Mouse (Mus musculus) embryonic fibroblast, embryonic 13.5 days (primary cell): ENCODE results near the gene Lef1.

Source experiments
- CTCF ChIP-seq: IDR thresholded peaks from 2 replicates; pipeline ENCODE4 v1.5.1; 2011; ENCODE audit warnings: mild to moderate bottlenecking, control low read depth, low read length, moderate library complexity, borderline replicate concordance; ENCODE audit not compliant: insufficient read depth
- POLR2A ChIP-seq: IDR thresholded peaks from 2 replicates; pipeline ENCODE4 v1.6.1; 2011; ENCODE audit warnings: low read depth, mild to moderate bottlenecking, control low read depth, low read length, moderate library complexity

DNA sequence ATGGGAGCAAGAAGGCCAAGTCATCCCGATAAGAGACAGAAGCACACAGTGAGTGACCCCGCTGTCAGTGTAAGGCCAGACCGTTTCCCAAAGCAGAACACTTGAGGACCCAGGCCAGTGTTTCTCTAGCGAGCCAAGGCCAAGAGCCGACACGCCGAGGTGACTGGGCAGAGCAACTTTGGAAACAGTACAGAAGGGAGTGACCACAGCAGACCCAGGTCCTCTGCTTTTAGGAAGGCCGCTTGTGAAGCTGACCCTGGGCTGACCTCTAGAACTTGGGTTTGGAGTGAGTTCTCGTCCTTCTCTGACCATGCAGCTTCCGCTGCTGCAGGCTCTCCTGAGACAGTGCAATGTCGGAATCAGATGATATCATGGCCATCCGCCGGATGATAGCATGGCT lies 140.7 kb downstream of the Lef1 start:
- TF ChIP-seq CTCF: no peak
- no peak for TF ChIP-seq POLR2A
